Mouse (Mus musculus): ENCODE measurements around the gene Cnot10.
A peak's percentile ranks its signal among the peaks of the same experiment; 100 is the strongest.
"Not testable (repeated sequence)": the region's sequence is repeated elsewhere in the genome, so short reads cannot be mapped to it uniquely, and the experiment has no call there.

The Cnot10 gene

GRCm38 (mm10) chr9:114649371-114649770 lies 9.4 kb upstream of the Cnot10 start:
- DNase-seq (ENCODE audit: low spot score): no peak

GRCm38 (mm10) chr9:114648472-114648871 lies 8.5 kb upstream of the Cnot10 start:
- DNase-seq (ENCODE audit: low spot score): not testable (repeated sequence)

- no peak for DNase-seq (ENCODE audit: low spot score)
These were observed 7.8 kb upstream of the Cnot10 start for GRCm38 (mm10) chr9:114647506-114648432.

- no peak for DNase-seq (ENCODE audit: low spot score)
These were observed 6.8 kb upstream of the Cnot10 start for GRCm38 (mm10) chr9:114646556-114647505.

- peak; percentile 2 for DNase-seq (ENCODE audit: low spot score)
These were observed 717 bp downstream of the Cnot10 start for GRCm38 (mm10) chr9:114639186-114639748.

- no peak for DNase-seq (ENCODE audit: low spot score)
These were observed 3.2 kb downstream of the Cnot10 start for GRCm38 (mm10) chr9:114636751-114637150.

GRCm38 (mm10) chr9:114636150-114636549 lies 3.8 kb downstream of the Cnot10 start:
- DNase-seq (ENCODE audit: low spot score): no peak

GRCm38 (mm10) chr9:114632331-114632730 lies 7.7 kb downstream of the Cnot10 start:
- no peak for DNase-seq (ENCODE audit: low spot score)

- DNase-seq (ENCODE audit: low spot score): no peak
These were observed 13.3 kb downstream of the Cnot10 start for GRCm38 (mm10) chr9:114626726-114627125.

- DNase-seq (ENCODE audit: low spot score): no peak
These were observed 15.8 kb downstream of the Cnot10 start for GRCm38 (mm10) chr9:114624178-114624577.

- DNase-seq (ENCODE audit: low spot score): no peak
These were observed 18.8 kb downstream of the Cnot10 start for GRCm38 (mm10) chr9:114621149-114621548.

- no peak for DNase-seq (ENCODE audit: low spot score)
These were observed 25.6 kb downstream of the Cnot10 start for GRCm38 (mm10) chr9:114614176-114614953.

GRCm38 (mm10) chr9:114613026-114613425 lies 27.0 kb downstream of the Cnot10 start:
- no peak for DNase-seq (ENCODE audit: low spot score)

- DNase-seq (ENCODE audit: low spot score): no peak
These were observed 27.4 kb downstream of the Cnot10 start for GRCm38 (mm10) chr9:114612566-114612965.

- DNase-seq (ENCODE audit: low spot score): no peak
These were observed 29.7 kb downstream of the Cnot10 start for GRCm38 (mm10) chr9:114610266-114610665.

GRCm38 (mm10) chr9:114603876-114604540 lies 36.0 kb downstream of the Cnot10 start:
- DNase-seq (ENCODE audit: low spot score): no peak

GRCm38 (mm10) chr9:114601096-114601495 lies 38.9 kb downstream of the Cnot10 start:
- no peak for DNase-seq (ENCODE audit: low spot score)

- DNase-seq (ENCODE audit: low spot score): no peak
These were observed 55.0 kb downstream of the Cnot10 start for GRCm38 (mm10) chr9:114585017-114585345.

- no peak for DNase-seq (ENCODE audit: low spot score)
These were observed 55.6 kb downstream of the Cnot10 start for GRCm38 (mm10) chr9:114584183-114585016.

- peak; percentile 34 for DNase-seq (ENCODE audit: low spot score)
These were observed 56.2 kb downstream of the Cnot10 start for GRCm38 (mm10) chr9:114583812-114584182.
